Mouse (Mus musculus) forebrain, embryonic 16.5 days (tissue): ENCODE data around the gene Zfp597. TPM values are rescaled to one million over a fixed set of nuclear protein-coding genes. Genes with fewer than 3 reads are reported as not detected.
A peak's percentile ranks its signal among the peaks of the same experiment; 100 is the strongest.

ENCODE experiments used
- ATAC-seq: fragments of 200-750 bp; cut with Nextera tagmentation; 2 replicates; pipeline ENCODE4 v1.8.0; 2017; ENCODE audit warnings: mild to moderate bottlenecking, moderate library complexity
- H3K27ac ChIP-seq: fragments of 300-500 bp; sonication (generic); 2 replicates; pipeline ENCODE4 v1.5.1; 2014; ENCODE audit warnings: low read length, control low read depth
- H3K27me3 ChIP-seq: fragments of 300-500 bp; sonication (generic); replicated peaks from 2 replicates; pipeline ENCODE4 v1.6.1; 2014; ENCODE audit warnings: low read length; ENCODE audit not compliant: control insufficient read depth, insufficient read depth
- H3K36me3 ChIP-seq: fragments of 300-500 bp; sonication (generic); 2 replicates; pipeline ENCODE4 v1.6.1; 2014; ENCODE audit not compliant: control insufficient read depth, insufficient read depth
- H3K4me1 ChIP-seq: fragments of 300-500 bp; sonication (generic); replicated peaks from 2 replicates; pipeline ENCODE4 v1.6.1; 2014; ENCODE audit warnings: low read length; ENCODE audit not compliant: control insufficient read depth, insufficient read depth
- H3K4me2 ChIP-seq: fragments of 300-500 bp; sonication (generic); 2 replicates; pipeline ENCODE4 v1.6.1; 2014; ENCODE audit warnings: mild to moderate bottlenecking, low read length, control low read depth
- H3K4me3 ChIP-seq: fragments of 300-500 bp; sonication (generic); replicated peaks from 2 replicates; pipeline ENCODE4 v1.5.1; 2014; ENCODE audit warnings: mild to moderate bottlenecking, low read length, control low read depth
- H3K9ac ChIP-seq: fragments of 300-500 bp; sonication (generic); replicated peaks from 2 replicates; pipeline ENCODE4 v1.6.1; 2014; ENCODE audit warnings: low read depth, low read length, control low read depth
- H3K9me3 ChIP-seq: fragments of 300-500 bp; sonication (generic); 2 replicates; pipeline ENCODE4 v1.6.1; 2016; ENCODE audit warnings: low read length; ENCODE audit not compliant: control insufficient read depth
- WGBS: fragments of 180-500 bp; shearing (Covaris S2); extraction: QIAGEN DNeasy Blood & Tissue Kit; methylation state at CpG from one replicate; pipeline ENCODE4 v1.1.7; 2014; 5-methylcytosine and 5-hydroxymethylcytosine counted together
- polyA plus RNA-seq: library from polyadenylated mRNA; unstranded; fragments of >200 nt; fragmentation: Nextera tagmentation; extraction: Ambion mirVana; gene quantifications from 2 replicates; pipeline ENCODE4 v1.2.1, GENCODE M21; 2015

The Zfp597 gene
- polyA plus RNA-seq, 1 experiment from 2014 or later: 14.0 TPM

DNA sequence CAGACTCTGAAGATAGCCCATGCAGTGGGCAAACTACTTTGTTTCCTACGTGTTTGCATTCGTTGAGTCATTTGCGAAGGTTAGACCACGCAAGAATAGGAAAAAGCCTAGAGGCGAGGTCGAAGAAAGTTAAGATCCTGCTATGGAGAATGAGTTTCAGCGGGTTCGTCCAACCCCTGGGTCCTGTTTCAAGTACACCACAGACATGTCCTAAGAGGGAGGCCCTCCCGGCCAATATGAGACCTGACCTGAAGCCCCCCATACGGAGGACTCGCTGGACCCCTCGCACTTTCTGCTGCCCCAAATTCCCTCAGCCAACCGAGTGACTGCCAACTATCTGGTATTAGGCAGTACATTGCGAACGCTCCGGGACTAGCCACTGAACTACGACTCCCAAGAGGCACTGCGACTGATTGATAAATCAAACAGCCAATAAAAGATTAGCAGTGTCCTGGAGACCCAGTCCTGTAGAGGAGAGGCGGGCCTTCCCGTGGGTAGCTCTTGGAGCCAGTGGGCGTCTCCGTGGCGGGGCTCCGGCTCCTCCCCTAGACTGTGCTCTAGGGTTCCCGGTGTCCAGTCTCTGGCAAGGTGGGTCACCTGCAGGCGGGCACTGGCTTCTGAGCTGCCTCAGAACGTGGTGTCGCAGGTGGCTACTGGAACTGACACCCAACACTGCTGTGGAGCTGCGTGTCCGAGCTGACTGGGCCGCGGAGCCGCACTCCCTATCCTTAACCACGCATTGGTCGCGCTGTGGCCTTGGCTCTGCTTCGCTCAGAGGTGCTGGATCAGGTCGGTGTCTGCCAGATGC, 37.4 kb downstream of the Zfp597 start, which contains the start of gene Zfp174:
Gene Zfp174 (plus strand): TSS at position 558 of the 808 bp plus-strand sequence.
- WGBS: 4% methylated on average over 38 of the region's 38 CpGs
- Histone ChIP-seq H3K36me3 (no peaks in the 10 kb centered on the region), H3K27ac (no peak within 1 kb of the TSS), H3K9ac (peak within 1 kb of the TSS; percentile 86), H3K27me3 (no peaks in the 10 kb centered on the region), H3K4me1 (peaks cover 14% of the 10 kb centered on the region), H3K4me3 (peak within 1 kb of the TSS; percentile 77), H3K4me2 (peak within 1 kb of the TSS; percentile 79), H3K9me3 (no peaks in the 10 kb centered on the region)
- peak; percentile 100 for ATAC-seq

DNA sequence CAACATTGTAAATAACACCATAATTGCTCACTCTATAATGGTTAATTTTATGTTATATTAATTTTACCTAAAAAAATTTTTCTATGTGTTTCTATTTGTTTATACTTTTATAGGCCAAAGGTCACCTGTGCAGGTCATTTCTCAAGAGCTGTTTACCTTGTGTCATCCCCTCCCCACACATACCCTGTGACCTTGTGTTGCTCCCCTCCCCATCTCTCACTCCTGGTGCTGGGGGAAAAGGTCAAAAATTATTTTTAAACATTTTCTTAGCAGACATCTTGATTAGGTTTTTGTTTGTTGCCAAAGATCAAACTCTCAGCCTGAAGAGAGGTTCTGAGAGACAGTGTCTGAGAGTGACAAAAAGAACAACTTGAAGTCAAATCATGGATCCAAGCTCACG, 40.6 kb downstream of the Zfp597 start:
- no peak for ATAC-seq
- 61% methylated on average over 1 of the region's 1 CpGs for whole genome bisulfite sequencing
- H3K27me3 ChIP-seq: no peaks in the 10 kb centered on the region
- H3K4me2 ChIP-seq: no peak overlapping the region
- H3K4me1 ChIP-seq: peaks cover 14% of the 10 kb centered on the region
- no peak overlapping the region for H3K27ac ChIP-seq
- H3K9ac ChIP-seq: no peak overlapping the region
- no peaks in the 10 kb centered on the region for H3K9me3 ChIP-seq
- H3K4me3 ChIP-seq: no peak overlapping the region
- no peaks in the 10 kb centered on the region for H3K36me3 ChIP-seq

DNA sequence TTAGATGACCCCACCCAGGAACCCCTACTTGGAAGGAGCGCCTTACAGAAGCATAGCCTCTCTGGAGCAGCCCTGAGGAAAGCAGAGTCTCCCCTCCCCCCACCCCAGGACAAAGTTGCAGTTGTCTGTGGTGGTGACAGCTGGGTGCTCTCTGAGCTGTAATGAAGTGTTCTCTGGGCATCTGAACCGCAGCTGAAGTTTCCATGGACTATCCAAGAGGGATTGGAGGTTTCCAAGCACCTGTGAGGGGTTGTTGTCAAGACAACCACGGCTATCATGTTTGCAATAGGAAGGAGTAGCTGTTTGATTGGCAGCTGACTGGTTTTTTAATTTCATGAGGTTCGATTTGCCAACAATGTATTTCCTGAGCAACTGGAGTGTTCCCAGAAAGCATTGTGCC, 41.4 kb downstream of the Zfp597 start:
- no peak overlapping the region for H3K27ac ChIP-seq
- WGBS: 41% methylated on average over 4 of the region's 4 CpGs
- no peaks in the 10 kb centered on the region for H3K36me3 ChIP-seq

DNA sequence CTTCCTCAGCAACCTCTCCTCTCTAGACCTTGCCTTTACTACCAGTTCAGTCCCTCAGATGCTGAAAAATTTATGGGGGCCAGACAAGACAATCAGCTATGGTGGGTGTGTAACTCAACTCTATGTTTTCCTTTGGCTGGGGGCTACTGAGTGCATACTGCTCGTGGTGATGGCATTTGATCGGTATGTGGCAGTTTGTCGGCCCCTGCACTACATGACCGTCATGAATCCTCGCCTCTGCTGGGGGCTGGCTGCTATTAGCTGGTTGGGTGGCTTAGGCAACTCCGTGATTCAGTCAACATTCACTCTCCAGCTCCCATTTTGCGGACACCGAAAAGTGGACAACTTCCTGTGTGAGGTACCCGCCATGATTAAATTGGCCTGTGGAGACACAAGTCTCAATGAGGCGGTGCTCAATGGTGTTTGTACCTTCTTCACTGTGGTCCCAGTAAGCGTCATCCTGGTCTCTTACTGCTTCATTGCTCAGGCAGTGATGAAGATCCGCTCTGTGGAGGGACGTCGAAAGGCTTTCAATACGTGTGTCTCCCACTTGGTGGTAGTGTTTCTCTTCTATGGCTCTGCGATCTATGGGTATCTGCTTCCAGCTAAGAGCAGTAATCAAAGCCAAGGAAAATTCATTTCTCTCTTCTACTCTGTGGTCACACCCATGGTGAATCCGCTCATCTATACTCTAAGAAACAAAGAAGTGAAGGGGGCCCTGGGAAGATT, 45.0 kb downstream of the Zfp597 start:
- H3K9ac ChIP-seq: no peak overlapping the region
- no peaks in the 10 kb centered on the region for H3K9me3 ChIP-seq
- no peaks in the 10 kb centered on the region for H3K36me3 ChIP-seq
- H3K27me3 ChIP-seq: no peaks in the 10 kb centered on the region
- 67% methylated on average over 17 of the region's 17 CpGs for WGBS
- no peaks in the 10 kb centered on the region for H3K4me1 ChIP-seq
- H3K4me3 ChIP-seq: no peak overlapping the region
- no peak overlapping the region for H3K4me2 ChIP-seq
- H3K27ac ChIP-seq: no peak overlapping the region
- no peak for ATAC-seq

More for the DNA sequence above, 41.4 kb downstream of the Zfp597 start:
- Histone ChIP-seq H3K4me3 (no peak overlapping the region), H3K4me1 (peaks cover 11% of the 10 kb centered on the region), H3K4me2 (no peak overlapping the region), H3K27me3 (no peaks in the 10 kb centered on the region), H3K9ac (no peak overlapping the region), H3K9me3 (no peaks in the 10 kb centered on the region)
- ATAC-seq: no peak

DNA sequence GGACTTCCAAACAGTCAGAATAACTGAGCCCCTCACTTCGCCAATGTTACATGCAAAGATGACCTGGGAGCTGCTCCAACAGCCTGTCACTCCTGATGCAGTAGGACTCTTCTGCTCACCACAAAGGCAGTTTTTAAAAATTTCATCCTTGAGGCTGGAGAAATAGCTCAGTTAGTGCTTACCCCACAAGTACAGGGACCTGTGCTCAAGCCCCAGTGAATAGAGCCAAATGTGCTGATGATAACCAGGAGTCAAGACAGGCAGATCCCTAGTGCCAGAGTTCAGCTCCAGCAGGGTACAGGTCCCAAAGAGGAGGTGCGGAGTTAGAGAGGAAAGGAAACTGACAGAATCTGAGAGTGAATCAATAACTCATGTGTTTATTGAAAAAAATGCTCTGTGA, 48.9 kb downstream of the Zfp597 start:
- Histone ChIP-seq H3K36me3 (no peaks in the 10 kb centered on the region), H3K27me3 (no peaks in the 10 kb centered on the region), H3K4me2 (no peak overlapping the region), H3K9ac (no peak overlapping the region), H3K9me3 (no peaks in the 10 kb centered on the region), H3K4me1 (no peaks in the 10 kb centered on the region), H3K27ac (no peak overlapping the region), H3K4me3 (no peak overlapping the region)
- 86% methylated on average over 2 of the region's 2 CpGs for WGBS
- ATAC-seq: no peak

DNA sequence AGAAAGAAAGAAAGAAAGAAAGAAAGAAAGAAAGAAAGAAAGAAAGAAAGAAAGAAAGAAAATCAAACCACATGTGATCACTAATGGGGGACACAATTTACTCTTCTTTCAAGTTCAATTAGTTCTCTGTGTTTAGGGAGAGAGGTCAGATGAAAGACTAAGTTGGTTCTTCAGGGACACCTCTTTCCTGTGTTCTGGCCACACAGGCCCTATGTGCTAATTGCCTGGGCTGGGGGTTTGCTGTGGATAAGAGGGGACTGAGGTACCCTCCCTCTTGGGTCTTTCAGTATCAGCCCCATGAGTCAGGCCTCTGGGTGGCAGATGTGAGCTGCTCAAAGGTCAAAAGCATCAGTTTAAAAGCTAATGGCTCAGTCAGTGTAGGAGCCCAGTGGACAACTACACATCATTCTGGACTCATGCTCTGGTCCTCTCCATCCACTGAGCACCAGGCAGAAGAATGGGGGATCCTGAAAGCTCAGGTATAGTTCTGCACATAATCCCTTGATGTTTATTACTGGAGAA, 53.7 kb downstream of the Zfp597 start, which contains the start of gene Olfr15:
Gene Olfr15 (plus strand): TSS at position 291 of the 522 bp plus-strand sequence.
- Histone ChIP-seq H3K27me3 (no peaks in the 10 kb centered on the region), H3K4me2 (no peak within 1 kb of the TSS), H3K4me1 (no peaks in the 10 kb centered on the region), H3K27ac (no peak within 1 kb of the TSS), H3K4me3 (no peak within 1 kb of the TSS), H3K9me3 (no peaks in the 10 kb centered on the region), H3K9ac (no peak within 1 kb of the TSS), H3K36me3 (no peaks in the 10 kb centered on the region)
- ATAC-seq: no peak

DNA sequence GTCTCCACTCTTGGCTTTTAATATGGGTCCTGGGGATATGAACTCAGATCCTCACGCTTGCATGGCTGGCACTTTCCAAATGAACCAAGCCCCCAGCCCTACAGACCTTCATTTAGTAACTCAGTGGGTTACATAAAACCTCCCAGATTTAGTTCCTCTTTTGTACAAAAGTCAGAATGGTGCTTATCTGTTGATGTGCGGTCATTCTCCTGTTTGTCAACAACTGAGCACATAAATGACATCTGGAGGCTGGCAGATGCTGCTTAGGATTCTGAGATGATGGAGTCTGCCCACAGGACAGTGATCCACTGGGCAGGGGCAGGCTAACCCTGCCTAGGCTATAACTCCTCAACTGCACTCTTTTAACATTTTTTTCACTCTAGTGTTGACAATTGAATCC, 54.6 kb downstream of the Zfp597 start:
- Histone ChIP-seq H3K27ac (no peak overlapping the region), H3K27me3 (no peaks in the 10 kb centered on the region), H3K9ac (no peak overlapping the region), H3K9me3 (no peaks in the 10 kb centered on the region), H3K4me3 (no peak overlapping the region), H3K36me3 (no peaks in the 10 kb centered on the region), H3K4me1 (no peaks in the 10 kb centered on the region), H3K4me2 (no peak overlapping the region)
- ATAC-seq: no peak
- WGBS: 89% methylated on average over 2 of the region's 2 CpGs

DNA sequence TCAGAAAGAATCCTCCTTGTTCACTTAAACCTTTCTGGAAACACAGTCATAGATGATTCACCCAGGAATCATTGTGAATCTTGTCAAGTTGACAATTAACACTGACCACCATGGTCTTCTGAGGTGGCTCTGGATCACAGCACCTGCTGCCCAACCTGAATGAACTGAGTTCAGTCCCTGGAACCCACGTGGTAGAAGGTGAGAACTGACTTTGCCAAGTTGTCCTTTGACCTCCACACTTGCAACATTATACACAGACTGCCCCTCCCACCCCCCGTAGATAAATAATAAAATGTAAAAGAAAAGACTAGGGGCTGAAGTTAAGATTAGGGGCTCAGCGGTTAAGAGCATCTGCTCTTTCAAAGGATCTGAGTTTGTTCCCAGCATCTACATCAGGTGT, 56.3 kb downstream of the Zfp597 start:
- Histone ChIP-seq H3K4me3 (no peak overlapping the region), H3K9me3 (no peaks in the 10 kb centered on the region), H3K9ac (no peak overlapping the region), H3K36me3 (no peaks in the 10 kb centered on the region), H3K4me1 (no peaks in the 10 kb centered on the region), H3K27me3 (no peaks in the 10 kb centered on the region), H3K27ac (no peak overlapping the region), H3K4me2 (no peak overlapping the region)
- WGBS: 59% methylated on average over 3 of the region's 3 CpGs
- ATAC-seq: no peak

DNA sequence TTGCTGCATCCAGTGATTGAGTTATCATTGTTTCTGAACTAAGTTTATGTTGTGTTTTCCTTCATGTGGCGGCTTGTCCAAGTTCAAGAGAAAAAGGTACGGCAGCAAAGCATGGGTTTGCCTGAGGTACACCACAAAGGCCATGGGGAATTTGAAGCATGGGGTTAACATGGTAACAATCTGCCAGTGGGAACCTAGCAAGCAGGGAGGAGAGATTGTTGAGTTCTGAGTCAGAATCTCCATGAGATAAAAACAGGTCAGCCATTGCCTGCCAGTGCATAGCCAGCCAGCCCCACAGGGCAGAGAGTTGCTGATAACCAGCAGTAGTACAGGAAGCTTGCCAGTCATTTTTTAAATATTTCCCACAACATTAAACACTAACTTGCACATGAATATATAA, 64.2 kb downstream of the Zfp597 start:
- H3K36me3 ChIP-seq: no peaks in the 10 kb centered on the region
- H3K4me2 ChIP-seq: no peak overlapping the region
- no peaks in the 10 kb centered on the region for H3K27me3 ChIP-seq
- H3K4me1 ChIP-seq: no peaks in the 10 kb centered on the region
- H3K4me3 ChIP-seq: no peak overlapping the region
- ATAC-seq: no peak
- H3K27ac ChIP-seq: no peak overlapping the region
- WGBS: 91% methylated on average over 2 of the region's 2 CpGs
- H3K9me3 ChIP-seq: no peaks in the 10 kb centered on the region
- no peak overlapping the region for H3K9ac ChIP-seq
